Mouse (Mus musculus): ENCODE measurements around the gene Ddah1.

GRCm38 (mm10) chr3:145748626-145749025 is 9.8 kb upstream of the Ddah1 start:
- TF ChIP-seq POLR2A (IDR thresholded peaks at IDR 0.05; ENCODE audit: borderline replicate concordance, extremely low read depth, insufficient read depth, insufficient read length, poor library complexity, severe bottlenecking) (no peak), CTCF (IDR thresholded peaks at IDR 0.05; ENCODE audit: borderline replicate concordance, extremely low read depth, insufficient read depth, insufficient read length) (no peak)

All from brain, embryonic 14.5 days (tissue).